Mouse (Mus musculus) embryonic facial prominence, embryonic 15.5 days (tissue): ENCODE measurements around the gene Acot3. TPM values are rescaled to one million over a fixed set of nuclear protein-coding genes. Genes with fewer than 3 reads are reported as not detected.
A peak's percentile ranks its signal among the peaks of the same experiment; 100 is the strongest.
"Not testable (repeated sequence)": the region's sequence is repeated elsewhere in the genome, so short reads cannot be mapped to it uniquely, and the experiment has no call there.

ENCODE experiments used
- ATAC-seq: fragments of 200-750 bp; cut with Nextera tagmentation; 2 replicates; pipeline ENCODE4 v1.8.0; 2017; ENCODE audit warnings: low read depth, moderate TSS enrichment; ENCODE audit not compliant: insufficient number of reproducible peaks, low FRiP score, low TSS enrichment
- H3K27ac ChIP-seq: fragments of 300-500 bp; sonication (generic); replicated peaks from 2 replicates; pipeline ENCODE4 v1.5.1; 2015; ENCODE audit warnings: mild to moderate bottlenecking, inconsistent platforms
- H3K27me3 ChIP-seq: fragments of 300-500 bp; sonication (generic); 2 replicates; pipeline ENCODE4 v1.6.1; 2015; ENCODE audit warnings: inconsistent platforms
- H3K36me3 ChIP-seq: fragments of 300-500 bp; sonication (generic); 2 replicates; pipeline ENCODE4 v1.6.1; 2015; ENCODE audit warnings: mild to moderate bottlenecking, inconsistent platforms
- H3K4me1 ChIP-seq: fragments of 300-500 bp; sonication (generic); 2 replicates; pipeline ENCODE4 v1.6.1; 2015; ENCODE audit warnings: inconsistent platforms
- H3K4me2 ChIP-seq: fragments of 300-500 bp; sonication (generic); replicated peaks from 2 replicates; pipeline ENCODE4 v1.6.1; 2015; ENCODE audit warnings: mild to moderate bottlenecking, inconsistent platforms
- H3K4me3 ChIP-seq: fragments of 300-500 bp; sonication (generic); replicated peaks from 2 replicates; pipeline ENCODE4 v1.5.1; 2015; ENCODE audit warnings: mild to moderate bottlenecking, inconsistent platforms
- H3K9ac ChIP-seq: fragments of 300-500 bp; sonication (generic); 2 replicates; pipeline ENCODE4 v1.6.1; 2015; ENCODE audit warnings: inconsistent platforms
- H3K9me3 ChIP-seq: fragments of 300-500 bp; sonication (generic); replicated peaks from 2 replicates; pipeline ENCODE4 v1.6.1; 2016; ENCODE audit warnings: inconsistent platforms
- WGBS: fragments of 180-500 bp; shearing (Covaris S2); methylation state at CpG from one replicate; pipeline ENCODE4 v1.1.7; 2015; 5-methylcytosine and 5-hydroxymethylcytosine counted together
- polyA plus RNA-seq: library from polyadenylated mRNA; unstranded; fragments of >200 nt; fragmentation: Nextera tagmentation; extraction: Ambion mirVana; gene quantifications from 2 replicates; pipeline ENCODE4 v1.2.1, GENCODE M21; 2015

The Acot3 gene
- polyA plus RNA-seq, 1 experiment from 2014 or later = not detected

DNA sequence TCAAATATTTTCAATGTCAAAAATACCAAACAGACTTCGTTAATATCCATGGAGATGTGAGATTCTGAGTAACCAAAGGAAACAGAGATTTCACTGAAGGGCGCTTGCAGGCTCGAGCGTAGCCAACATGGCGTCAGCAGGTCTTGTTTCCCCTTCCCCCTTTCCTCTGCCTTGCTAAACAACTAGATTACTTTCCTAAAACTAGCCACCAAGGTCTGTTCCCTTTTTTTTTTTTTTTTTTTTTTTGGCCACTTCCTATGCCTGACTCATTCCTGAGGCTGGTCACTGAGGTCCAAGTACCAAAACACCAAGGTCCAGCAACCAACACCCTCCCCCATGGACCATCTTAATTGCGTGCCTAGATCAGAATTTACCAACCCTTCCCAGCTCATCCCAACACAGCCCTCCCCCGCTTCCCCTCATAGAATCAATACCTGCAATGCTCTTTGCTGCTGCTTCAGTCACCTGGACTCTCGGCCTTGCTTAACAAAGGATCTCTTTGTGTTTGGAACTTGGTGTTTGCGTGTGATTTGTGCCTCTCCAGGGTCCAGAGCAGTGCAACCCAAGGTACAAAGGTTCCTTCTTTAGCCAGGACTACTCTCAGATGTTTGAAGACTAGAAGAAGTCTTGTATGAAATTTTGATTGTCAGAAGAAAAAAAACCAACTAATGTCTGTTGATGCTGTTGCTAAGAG, 28.7 kb upstream of the Acot3 start:
- H3K27me3 ChIP-seq = no peaks in the 10 kb centered on the region
- H3K4me3 ChIP-seq = no peak overlapping the region
- no peak overlapping the region for H3K4me2 ChIP-seq
- H3K9ac ChIP-seq = no peak overlapping the region
- no peaks in the 10 kb centered on the region for H3K36me3 ChIP-seq
- no peak overlapping the region for H3K27ac ChIP-seq
- no peaks in the 10 kb centered on the region for H3K4me1 ChIP-seq
- WGBS = 75% methylated on average over 9 of the region's 9 CpGs
- H3K9me3 ChIP-seq = no peaks in the 10 kb centered on the region
- no peak for ATAC-seq

DNA sequence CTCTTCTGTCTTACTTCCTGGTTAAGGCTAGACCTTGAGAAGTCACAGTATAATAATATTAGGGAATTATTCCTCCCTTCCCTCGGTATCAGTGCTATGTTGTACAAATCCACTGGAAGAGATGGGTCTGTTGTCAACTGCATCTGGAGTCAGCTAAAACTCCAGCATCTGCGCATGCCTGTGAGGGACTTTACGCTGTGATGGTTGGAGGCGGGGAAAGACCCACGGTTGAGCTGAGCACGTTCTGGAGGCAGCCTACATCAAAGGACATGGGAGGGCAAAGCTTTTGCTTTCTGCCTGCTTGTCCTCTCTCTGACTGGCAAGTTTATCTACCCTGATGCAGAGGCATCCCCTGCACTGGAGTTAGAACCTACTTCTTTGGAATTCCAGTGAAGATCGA, 26.1 kb upstream of the Acot3 start:
- Histone ChIP-seq H3K4me1 (no peaks in the 10 kb centered on the region), H3K27ac (no peak overlapping the region), H3K9me3 (no peaks in the 10 kb centered on the region), H3K4me2 (no peak overlapping the region), H3K27me3 (no peaks in the 10 kb centered on the region), H3K9ac (no peak overlapping the region), H3K36me3 (no peaks in the 10 kb centered on the region), H3K4me3 (no peak overlapping the region)
- WGBS = 69% methylated on average over 7 of the region's 7 CpGs
- no peak for ATAC-seq

DNA sequence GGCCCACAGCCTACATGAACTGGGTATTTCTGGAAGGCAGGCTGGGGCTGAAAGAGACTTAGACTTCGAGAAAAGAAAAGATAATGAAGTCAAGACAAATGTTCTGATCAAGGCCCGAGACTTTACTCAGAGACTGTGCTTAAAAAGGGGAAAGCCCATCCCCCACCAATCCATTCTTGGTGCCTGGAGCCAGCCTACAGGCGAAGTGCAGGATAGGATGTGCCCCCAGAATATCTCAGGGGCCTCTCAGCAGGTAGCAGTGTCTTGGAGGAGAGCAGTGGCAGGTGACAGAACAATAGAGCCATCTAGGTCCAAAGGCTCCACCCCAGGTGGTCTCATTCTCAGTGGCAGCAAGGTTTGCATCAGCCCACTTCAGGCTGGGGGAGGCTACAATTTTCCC, 23.6 kb upstream of the Acot3 start:
- not testable (repeated sequence) for H3K27me3 ChIP-seq, H3K4me2 ChIP-seq, H3K9me3 ChIP-seq, ATAC-seq, H3K9ac ChIP-seq, H3K36me3 ChIP-seq, H3K4me1 ChIP-seq, H3K4me3 ChIP-seq, H3K27ac ChIP-seq
- WGBS = 61% methylated on average over 3 of the region's 3 CpGs

DNA sequence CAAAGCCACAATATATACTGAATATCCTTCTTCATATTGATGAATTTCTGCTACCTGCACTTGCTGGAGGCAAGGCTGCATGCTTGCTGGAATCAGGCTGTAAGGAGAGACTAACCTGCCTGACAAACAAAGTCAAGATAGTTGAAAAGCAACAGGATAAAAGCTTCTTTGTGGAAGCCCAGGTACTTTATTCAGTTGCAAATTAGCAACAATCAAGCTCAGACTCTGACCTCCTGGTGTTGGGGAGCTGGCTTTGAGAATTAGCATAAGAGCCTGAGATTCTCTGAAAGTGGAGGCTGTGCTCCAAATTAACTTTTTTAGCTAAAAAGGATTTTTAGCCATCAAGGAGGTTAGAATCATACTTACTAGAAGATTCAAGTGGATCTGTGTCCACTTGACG, 22.9 kb upstream of the Acot3 start:
- not testable (repeated sequence) for H3K36me3 ChIP-seq, ATAC-seq, H3K27me3 ChIP-seq, H3K27ac ChIP-seq, H3K4me3 ChIP-seq, H3K9ac ChIP-seq, H3K9me3 ChIP-seq, H3K4me2 ChIP-seq, H3K4me1 ChIP-seq
- 87% methylated on average over 1 of the region's 1 CpGs for WGBS

DNA sequence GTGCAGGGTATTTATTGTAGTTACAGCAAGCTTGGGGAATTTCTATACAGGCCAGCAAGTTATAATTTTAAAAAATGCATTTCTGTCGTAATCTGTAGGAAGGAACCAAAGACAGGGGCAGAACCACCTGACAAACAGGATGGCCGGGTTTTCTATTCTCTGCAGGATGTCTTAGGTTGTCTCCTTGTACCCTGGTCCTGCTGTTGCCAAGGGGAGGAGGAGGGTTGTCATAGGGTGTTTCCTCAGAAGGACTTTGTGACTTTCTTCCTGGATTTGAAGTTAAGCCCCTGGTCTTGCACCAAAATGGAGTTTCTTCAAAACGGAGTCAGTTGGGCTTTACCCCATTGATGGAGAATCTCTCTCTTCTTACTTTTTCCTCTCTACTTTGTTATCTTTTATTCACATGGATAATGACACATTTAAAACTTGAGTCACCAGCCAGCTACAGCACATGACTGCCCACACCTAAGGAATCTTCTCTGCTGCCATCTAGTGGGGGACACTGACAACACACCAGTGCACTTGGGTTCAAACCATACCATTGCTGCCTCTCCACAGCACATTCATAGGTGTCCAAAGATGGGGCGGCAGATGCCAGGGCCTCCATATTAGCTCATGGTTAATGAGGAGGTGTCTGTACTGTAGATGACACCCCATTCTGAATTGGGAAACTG, 21.1 kb upstream of the Acot3 start:
- 65% methylated on average over 4 of the region's 4 CpGs for WGBS
- no peak for ATAC-seq

DNA sequence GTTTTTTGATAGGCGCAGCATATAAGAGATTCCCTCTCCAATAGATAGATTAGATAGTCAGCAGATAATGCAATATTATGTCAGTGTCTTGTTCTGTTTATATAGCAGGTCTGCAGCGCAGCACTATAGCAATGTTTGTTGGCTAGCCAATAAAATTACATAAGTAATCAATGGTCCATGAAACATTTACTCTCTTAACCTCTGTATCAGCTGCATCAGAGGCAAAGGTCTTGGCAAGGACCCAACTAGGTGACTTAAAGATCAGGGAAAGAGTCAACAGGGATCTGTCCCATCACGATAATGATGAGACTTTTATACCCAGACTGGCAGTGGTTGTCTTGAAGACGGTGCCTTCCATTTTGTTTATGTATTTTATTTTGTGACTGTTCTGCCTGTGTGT, 19.1 kb upstream of the Acot3 start:
- ATAC-seq = no peak
- Histone ChIP-seq H3K36me3 (no peaks in the 10 kb centered on the region), H3K9me3 (no peaks in the 10 kb centered on the region), H3K27me3 (no peaks in the 10 kb centered on the region), H3K27ac (no peak overlapping the region), H3K4me2 (no peak overlapping the region), H3K4me1 (no peaks in the 10 kb centered on the region), H3K9ac (no peak overlapping the region), H3K4me3 (no peak overlapping the region)
- 85% methylated on average over 4 of the region's 4 CpGs for WGBS

More for the DNA sequence above, 21.1 kb upstream of the Acot3 start:
- no peak overlapping the region for H3K9ac ChIP-seq
- H3K27ac ChIP-seq = no peak overlapping the region
- H3K27me3 ChIP-seq = no peaks in the 10 kb centered on the region
- H3K4me1 ChIP-seq = no peaks in the 10 kb centered on the region
- no peaks in the 10 kb centered on the region for H3K9me3 ChIP-seq
- H3K36me3 ChIP-seq = no peaks in the 10 kb centered on the region
- H3K4me3 ChIP-seq = no peak overlapping the region
- H3K4me2 ChIP-seq = no peak overlapping the region

DNA sequence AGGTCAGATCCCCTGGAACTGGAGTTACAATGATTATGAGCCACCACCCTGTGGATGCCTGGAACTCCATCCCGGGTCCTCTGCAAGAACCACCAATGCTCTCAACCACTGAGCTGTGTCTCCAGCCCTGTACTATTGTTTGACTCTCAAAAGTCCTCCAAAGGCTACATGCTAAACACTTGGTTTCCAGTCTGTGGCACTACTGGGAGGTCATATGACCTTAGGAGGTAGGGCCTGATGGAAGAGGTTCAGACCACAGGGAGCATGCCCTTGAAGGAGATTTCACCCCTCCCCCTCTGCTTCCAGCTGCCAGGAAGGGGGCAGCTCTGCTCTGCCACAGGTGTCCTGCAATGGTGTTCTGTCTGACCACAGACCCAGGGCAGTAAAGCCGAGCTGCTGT, 18.6 kb upstream of the Acot3 start:
- not testable (repeated sequence) for ATAC-seq
- WGBS = 81% methylated on average over 2 of the region's 2 CpGs

DNA sequence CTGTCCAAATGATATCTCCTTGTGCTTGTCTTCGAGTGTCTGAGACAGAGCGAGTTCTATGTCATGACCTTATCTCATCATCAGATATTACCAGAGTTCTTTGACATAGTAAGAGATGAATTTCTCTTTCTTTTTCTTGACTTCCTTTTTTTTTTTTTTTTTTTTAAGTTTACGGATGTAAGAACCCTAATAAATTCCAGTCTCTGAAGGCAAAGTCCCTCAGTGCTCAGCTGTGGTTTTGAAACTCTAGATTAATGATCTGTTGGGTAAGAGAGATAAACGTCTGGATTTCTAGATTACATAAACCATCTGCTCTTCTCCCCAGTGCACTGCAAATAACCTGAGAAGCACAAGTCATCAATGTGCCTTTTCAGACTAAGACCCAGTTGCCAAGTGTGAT, 17.8 kb upstream of the Acot3 start:
- ATAC-seq = no peak
- 45% methylated on average over 4 of the region's 4 CpGs for WGBS
- Histone ChIP-seq H3K27ac (no peak overlapping the region), H3K4me2 (no peak overlapping the region), H3K4me3 (no peak overlapping the region), H3K4me1 (no peaks in the 10 kb centered on the region), H3K9me3 (no peaks in the 10 kb centered on the region), H3K27me3 (no peaks in the 10 kb centered on the region), H3K9ac (no peak overlapping the region), H3K36me3 (no peaks in the 10 kb centered on the region)

More for the DNA sequence above, 18.6 kb upstream of the Acot3 start:
- not testable (repeated sequence) for H3K4me3 ChIP-seq, H3K9me3 ChIP-seq, H3K27ac ChIP-seq, H3K4me2 ChIP-seq, H3K36me3 ChIP-seq, H3K27me3 ChIP-seq, H3K9ac ChIP-seq, H3K4me1 ChIP-seq

DNA sequence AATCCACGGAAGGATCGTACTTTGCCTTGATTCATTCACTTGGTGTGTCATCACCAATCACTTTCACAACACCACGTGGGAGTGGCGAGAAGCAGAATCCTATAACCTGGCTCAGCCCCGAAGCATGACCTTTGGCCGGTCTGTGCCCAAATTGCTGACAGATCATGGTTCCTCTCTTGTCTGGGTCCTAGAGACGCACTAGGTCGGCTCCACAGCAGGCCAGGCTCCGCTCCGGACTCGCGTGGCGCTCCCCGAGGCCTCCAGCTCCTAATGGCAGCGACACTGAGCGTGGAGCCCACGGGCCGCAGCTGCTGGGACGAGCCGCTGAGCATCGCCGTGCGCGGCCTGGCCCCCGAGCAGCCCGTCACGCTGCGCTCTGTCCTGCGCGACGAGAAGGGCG, 13.7 kb upstream of the Acot3 start, which contains the start of gene Acot4:
Acot4 (plus strand) TSS at position 139 of the 400 bp plus-strand sequence.
- H3K4me2 ChIP-seq = peak within 1 kb of the TSS; percentile 72
- H3K36me3 ChIP-seq, ATAC-seq, H3K4me1 ChIP-seq, H3K27ac ChIP-seq, H3K27me3 ChIP-seq, H3K9me3 ChIP-seq: not testable (repeated sequence)
- H3K9ac ChIP-seq = peak within 1 kb of the TSS; percentile 15; the same call in 1 of the 2 replicates
- H3K4me3 ChIP-seq = peak within 1 kb of the TSS; percentile 48
- WGBS = 3% methylated on average over 32 of the region's 32 CpGs

DNA sequence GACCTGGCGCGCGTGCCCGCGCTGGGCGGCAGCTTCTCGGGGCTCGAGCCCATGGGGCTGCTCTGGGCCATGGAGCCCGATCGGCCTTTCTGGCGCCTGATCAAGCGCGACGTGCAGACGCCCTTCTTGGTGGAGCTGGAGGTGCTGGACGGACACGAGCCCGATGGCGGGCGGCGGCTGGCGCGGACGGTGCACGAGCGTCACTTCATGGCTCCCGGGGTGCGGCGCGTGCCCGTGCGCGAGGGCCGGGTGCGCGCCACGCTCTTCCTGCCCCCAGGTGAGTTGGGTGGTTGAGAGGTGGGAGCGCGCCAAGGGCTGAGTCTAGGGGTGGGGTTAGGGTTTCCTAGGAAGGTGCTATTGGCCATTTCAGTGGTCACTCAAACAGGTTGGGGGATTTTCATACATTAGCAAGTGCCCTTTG, 13.2 kb upstream of the Acot3 start, which contains the start of gene Gm49366:
Gm49366 (plus strand) TSS at position 245 of the 421 bp plus-strand sequence.
- not testable (repeated sequence) for H3K4me1 ChIP-seq, H3K36me3 ChIP-seq, H3K27ac ChIP-seq, H3K27me3 ChIP-seq, H3K9me3 ChIP-seq
- H3K4me3 ChIP-seq = peak within 1 kb of the TSS; percentile 48
- ATAC-seq = peak; percentile 47; the same call in 1 of the 2 replicates
- WGBS = 2% methylated on average over 39 of the region's 39 CpGs
- H3K4me2 ChIP-seq = peak within 1 kb of the TSS; percentile 72
- peak within 1 kb of the TSS; percentile 15; the same call in 1 of the 2 replicates for H3K9ac ChIP-seq

DNA sequence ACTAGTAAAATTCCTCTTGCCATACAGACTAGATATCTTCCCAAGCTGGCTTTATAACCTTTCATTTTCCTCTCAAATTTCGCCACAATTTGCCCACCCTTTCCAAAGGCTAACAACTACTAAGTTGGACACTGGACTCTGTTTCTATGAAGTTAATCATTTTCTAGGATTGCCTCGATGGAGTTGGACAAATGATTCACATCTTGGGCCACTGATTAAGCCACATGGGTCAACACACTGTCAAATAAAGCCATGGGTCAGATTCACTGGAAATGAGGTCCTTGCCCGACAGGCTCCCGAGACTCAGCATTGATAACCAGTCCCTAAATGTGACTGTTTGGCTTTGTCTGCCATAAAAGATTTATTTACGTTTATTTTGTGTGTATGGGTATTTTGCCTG, 9.7 kb upstream of the Acot3 start:
- Histone ChIP-seq H3K4me1 (no peaks in the 10 kb centered on the region), H3K36me3 (no peaks in the 10 kb centered on the region), H3K9me3 (peaks cover 5% of the 10 kb centered on the region; the same call in 1 of the 2 replicates), H3K4me2 (no peak overlapping the region), H3K27me3 (no peaks in the 10 kb centered on the region), H3K4me3 (no peak overlapping the region), H3K27ac (no peak overlapping the region), H3K9ac (no peak overlapping the region)
- ATAC-seq = no peak
- WGBS = 86% methylated on average over 5 of the region's 5 CpGs
